Mouse (Mus musculus): ENCODE results near the gene Lipt1.
A peak's percentile ranks its signal among the peaks of the same experiment; 100 is the strongest.

The Lipt1 gene

DNA sequence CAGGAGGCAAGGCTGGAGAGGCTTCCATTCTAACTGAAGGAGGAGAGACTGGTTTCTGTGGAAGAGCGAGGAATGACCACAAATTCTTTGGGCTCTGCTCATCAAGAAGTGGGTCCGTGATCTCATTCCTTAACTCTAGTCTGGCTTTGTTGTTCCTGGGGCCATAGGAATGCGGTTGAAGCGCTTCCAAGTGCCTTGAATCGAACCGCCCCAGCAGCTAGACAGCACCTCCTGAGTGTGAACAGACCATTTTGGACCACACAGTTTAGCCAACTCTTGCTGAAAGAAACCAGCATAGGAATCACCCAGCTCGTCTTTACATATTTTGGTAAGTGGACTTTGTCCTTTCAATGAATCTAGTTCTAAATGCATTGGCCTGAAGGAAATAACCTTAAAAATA lies at the start of gene Lipt1:
Lipt1 (plus strand) TSS at position 35 of the 400 bp plus-strand sequence.
- DNase-seq (ENCODE audit: low spot score in 2 of 2): no peak

DNA sequence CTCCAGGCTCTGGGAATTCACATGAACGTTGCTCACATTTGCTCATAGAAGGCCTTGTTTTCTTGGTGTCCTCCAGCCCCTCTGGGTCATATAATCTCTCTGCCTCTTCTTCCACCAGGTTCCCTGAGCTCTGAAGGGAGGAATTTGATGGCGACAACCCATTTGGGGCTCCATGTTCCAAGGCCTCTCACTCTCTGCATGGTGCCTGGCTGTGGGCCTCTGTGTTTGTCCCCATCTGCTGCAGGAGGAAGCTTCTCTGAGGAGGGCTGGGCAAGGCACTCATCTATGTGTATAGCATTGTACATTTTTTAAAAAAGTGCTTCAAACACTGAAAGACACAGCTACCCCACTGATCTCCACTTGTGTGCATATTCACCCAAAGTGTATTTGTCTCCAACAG lies 39.9 kb upstream of the Lipt1 start:
- DNase-seq (ENCODE audit: low spot score in 2 of 2): no peak

DNA sequence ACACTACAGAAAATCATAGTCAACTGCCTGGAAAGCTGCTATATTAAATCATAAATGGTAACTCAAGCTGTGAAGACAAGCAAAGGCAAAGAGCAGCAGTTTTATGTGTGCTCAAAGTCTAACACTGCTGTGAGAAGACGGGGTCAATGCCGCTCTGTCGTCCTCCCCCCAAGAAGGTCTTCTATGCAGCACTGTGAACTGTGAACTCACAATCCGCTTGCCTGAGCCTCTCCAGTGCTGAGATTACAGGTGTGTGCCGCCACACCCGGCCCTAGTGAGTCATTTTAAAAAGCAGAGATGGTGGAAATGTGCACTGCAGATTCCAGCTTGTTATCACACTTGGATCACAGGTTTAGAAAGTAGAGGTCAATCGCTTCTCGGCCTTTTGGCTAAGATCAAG lies 24.7 kb upstream of the Lipt1 start:
- no peak for DNase-seq (ENCODE audit: low spot score in 2 of 2)

DNA sequence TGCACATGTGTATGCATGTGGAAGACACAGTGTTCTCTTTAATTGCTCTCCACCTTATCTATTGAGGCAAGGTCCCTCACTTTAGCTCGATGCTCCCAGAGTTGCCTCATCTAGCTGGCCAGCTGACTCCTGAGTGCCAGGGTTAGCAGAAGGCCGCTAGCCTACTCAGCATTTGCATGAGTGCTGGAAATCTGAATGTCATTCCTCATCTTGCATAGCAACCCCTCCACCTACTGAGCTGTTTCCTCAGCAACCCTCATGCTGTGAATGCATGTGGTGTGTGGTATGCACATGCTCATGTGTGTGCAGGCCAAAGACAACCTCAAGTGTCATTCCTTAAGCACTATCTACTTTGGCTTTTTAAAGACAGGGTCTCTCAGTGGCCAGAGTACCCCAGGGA lies 20.8 kb upstream of the Lipt1 start:
- DNase-seq (ENCODE audit: low spot score in 2 of 2): no peak

DNA sequence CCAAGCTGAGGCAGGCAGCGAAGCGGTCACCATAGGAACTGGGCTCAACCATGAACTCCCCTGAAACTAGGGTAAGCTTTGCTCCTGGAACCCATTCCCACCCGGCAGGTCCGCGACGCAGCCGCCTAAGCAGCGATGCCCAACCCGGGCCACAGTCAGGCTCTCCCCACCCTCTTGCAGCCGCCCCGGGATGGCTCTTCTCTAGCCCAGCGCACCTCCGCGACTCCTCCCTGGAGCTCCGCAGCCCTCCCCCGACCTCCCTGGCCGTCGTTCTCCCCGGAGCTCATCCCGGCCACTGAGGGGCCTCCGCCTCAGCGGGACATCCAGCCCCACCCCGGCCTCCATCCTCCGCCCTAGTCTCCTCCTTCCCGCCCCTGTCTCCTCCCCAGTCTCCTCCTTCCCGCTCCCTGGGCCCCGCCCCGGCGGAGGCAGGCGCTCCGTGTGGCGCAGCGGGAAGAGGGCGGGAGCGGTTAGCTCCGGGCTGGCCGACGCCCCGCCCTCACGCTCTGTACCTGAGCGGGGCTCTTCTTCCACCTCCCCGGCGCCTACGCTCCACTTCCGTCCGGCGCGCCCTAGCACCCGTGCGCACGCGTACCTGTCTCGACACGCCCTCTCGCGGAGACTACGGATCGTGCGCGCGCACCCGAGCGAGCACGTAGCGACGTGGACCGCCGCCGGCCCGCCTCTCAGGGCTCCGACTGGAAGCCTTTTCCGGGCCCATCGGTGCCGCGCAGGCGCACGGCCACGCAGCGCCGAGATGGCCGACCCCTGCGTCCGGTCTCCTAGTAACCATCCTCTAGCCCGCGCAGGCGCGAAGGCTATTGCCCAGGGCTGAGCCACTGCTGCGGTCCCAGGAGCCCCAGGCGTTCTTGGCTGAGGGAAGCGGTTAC lies 6.8 kb upstream of the Lipt1 start:
- peak; percentile 99 for DNase-seq (ENCODE audit: low spot score in 2 of 2)

DNA sequence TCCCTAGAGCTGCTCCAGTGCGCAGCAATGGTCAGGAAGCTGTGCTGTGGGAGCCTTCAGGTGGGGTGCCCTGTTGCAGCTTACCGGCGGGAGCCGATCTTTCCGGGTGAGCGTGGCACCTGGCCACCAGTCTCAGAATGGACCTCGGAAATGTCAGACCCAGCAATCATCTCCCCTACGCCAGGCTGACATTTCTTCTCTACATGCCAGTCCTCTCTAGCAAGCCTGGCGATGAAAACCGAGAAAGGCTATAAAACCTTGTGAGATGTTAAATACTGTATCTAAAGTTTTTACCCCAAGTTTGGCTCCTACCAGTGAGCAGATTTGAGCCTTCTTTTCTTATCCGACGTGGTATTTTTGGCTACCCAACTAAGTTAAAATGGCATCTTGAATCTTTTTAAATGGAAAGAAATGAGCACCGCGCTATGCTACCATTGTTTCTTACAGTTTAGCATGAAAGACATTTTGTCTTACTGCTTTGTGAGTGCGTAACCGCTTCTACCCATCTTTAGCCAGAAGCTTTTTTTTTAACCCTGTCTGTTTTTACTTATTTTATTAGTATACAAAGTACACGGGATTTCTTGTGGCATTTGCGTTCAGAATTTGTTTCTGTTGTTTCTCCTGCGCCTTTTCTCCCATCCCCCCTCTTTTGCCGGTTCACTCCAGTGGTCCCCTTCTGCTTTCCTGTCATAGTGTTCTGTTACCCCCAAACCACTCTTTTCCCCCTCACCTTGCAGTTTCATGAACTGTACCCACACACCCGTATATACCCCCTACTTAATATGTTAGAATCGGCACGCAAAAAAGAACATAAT lies 5.9 kb upstream of the Lipt1 start:
- no peak for DNase-seq (ENCODE audit: low spot score in 2 of 2)

DNA sequence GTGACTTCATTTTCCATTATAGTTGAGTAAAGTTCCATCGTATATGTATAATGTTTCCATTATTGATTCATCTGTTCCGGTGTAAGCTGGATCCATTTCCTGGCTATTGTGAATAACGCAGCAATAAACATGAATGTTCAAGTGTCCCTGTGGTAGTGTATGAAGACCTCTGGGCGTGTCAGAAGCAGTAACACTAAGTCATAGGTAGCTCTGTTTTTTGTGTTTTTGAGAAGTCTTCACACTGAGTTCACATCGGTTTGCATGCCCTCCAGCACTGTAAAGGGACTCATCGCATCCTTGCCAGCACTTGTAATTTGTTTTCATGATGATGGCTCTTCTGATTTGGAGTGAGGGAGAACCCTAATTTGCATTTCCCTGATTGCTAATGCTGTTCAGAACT lies 5.3 kb upstream of the Lipt1 start, which contains the start of gene Tsga10:
Tsga10 (minus strand) TSS at position 144 of the 400 bp plus-strand sequence.
- no peak for DNase-seq (ENCODE audit: low spot score in 2 of 2)

DNA sequence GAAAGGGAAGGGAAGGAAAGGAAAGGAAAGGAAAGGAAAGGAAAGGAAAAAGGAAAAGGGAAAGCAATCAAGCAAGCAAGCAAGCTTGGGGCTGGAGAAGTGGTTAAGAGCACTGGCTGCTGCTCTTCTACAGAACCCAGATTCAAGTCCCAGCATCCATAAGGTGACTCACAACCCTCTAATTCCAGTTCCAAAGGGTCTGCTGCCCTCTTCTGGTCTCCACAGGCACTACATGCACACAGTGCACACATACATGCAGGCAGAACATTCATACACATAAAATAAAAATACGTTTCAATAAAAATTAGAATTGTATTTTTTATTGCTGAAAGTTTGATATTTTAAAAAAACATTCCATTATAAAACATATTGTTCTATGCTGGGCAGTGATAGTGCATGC lies 4.5 kb upstream of the Lipt1 start:
- DNase-seq (ENCODE audit: low spot score in 2 of 2): no peak

DNA sequence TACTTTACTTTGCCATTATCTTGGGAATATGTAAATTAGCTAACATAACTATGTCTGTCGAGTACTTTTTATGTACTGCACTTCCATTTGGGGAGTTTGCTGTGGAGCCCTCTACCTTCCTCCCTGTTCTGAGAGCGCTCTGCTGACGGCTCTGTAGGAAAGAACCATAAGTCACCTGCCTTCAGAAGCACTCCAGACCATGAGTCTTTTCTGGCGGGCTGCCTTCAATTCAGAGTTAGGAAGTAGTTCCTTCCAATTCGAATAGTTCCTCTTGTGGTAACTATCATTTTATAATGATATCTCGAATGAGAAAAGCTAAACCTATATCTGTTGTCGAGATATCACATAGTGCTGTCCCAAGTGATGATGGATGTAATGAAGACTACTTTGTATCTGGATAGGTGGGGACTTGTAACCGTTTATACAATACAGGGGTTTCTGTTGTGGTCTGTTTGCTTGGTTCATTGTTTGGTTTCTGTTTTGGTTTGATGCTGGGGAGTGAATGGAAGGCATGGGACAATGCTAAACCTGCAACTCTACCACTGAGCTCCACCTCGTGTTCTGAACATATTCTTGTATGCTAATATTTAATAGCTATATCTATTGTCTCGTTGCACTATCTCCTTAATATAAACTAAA lies 3.7 kb upstream of the Lipt1 start:
- DNase-seq (ENCODE audit: low spot score in 2 of 2): no peak

DNA sequence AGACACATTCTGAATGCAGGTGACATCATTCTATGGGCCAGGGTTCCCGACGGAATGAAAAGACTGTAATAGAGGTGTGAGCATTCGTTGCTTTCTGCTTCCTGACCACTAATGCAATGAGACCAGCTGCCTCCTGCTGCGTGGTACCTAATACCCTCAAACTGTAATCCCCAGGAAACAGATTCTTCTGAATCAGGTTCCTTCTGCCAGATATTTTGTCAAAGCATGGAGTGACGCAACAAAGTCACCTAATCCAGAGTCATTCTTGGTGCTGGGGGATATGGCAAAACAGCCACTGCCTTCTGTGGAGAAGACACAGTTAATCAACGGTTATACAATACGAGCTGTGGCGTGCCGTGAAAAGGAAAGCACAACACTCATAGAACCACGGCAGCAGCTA lies 2.9 kb upstream of the Lipt1 start:
- DNase-seq (ENCODE audit: low spot score in 2 of 2): no peak

DNA sequence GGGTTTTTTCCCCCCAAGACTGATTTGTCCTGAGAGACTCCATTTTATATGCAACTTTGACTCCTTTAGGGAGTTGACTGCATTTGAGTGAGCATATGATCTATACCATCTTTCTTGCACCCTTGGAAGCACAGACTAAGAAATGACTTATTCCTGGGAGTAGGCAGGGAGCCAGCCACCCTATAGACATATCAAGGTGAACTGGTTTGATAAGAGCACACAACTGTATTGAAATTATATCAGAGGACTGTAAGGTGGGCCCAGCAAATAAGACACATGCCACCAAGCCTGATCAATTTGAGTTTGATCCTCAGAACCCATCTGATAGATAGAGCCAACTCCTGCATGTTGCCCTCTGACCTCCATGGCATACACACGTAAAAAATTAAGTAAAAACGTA lies 2.2 kb upstream of the Lipt1 start:
- no peak for DNase-seq (ENCODE audit: low spot score in 2 of 2)

DNA sequence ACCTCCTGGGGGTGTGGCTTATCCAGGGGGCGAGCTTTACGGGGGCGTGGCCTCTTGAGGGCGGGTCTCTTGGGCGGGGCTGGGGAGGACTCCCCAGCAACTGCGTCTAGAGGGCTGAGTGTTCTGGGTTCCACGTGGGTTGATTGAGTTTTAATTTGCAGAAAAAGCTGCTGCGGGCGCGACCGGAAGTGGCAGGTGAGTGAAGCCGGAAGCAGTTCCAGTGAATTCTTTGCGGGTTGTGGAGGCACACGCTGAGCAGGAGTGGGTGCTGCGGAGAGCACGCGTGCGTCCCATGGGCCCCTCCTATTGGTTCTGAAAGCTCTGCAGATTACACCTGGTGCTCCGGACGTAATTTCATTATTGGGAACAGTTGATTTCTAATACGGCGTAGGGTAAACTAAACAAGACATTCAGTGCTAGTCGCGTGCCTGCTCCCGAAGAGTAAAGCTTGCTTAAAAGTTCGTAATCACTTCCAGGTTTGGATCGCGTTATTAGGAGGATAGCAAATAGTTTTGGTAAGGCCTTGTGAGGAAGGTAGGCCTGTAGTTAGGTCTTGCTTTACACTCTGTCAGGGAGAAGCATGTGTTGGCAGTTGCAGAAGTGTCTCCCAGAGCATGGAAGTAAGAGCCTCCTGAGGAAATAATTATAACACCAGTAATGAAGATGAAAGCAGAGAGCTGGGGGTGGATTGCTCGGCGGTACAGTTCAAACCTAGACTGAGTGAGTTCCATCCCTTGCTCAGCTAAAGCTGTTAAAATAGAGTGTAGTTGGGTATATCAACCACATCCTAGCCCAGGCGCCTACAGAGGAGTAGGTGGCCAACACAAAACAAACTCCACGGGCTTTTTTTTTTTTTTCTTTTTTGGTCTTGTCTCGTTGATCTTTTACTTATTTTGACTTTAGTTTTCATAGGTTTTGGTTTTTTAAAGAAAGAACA lies 861 bp downstream of the Lipt1 start:
- DNase-seq (ENCODE audit: low spot score in 2 of 2): peak; percentile 74 to 83

DNA sequence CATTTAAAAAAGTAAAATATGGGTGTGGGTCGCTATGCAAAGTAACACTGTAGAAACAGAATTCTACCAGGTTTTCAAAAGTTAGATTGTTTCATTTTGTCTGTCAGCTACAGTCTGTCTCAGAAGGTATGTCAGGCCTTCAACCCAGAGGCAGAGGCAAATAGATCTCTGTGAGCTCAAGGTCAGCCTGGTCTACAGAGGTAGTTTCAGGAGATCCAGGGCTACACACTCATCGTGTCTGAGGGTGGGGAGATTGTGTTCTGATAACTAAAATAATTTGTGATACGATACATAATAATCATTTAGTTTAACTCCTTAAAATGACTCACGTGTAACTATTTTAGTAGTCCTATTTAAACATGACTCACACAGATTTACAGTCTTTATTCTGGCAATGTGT lies 1.6 kb downstream of the Lipt1 start:
- no peak for DNase-seq (ENCODE audit: low spot score in 2 of 2)

DNA sequence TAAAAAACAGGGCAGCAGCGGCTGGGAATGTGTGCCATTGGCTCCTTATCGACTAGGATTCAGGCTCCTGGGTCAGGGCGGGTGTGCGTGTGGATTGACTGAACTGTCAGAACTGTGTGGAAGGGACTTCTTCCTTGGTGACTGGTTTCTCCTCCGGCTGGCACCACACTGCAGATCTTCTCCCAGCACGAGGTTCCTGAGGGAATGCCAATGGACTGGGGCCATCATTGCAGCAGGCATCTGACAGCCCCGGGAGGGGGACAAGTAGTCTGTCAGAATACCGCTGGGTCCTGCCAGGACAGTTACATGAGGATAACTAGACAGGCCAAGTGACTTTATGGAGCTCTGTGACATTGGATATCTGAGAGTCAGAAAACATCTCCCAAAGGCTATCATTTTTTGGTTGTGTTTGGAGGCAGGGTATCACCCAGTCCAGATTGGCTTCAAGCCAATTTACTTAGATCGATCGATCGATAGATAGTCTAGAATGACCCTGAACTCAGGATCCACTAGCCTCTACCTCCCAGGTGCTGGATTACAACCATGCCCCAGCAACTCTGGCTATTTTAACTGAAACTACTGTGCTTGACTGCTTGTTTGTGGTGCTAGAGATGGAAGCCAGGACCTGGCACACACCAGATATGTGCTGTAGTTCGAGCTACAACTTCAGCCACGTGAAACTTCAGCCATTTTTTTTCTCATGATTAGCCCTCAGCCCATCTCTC lies 6.4 kb downstream of the Lipt1 start:
- no peak for DNase-seq (ENCODE audit: low spot score in 2 of 2)

DNA sequence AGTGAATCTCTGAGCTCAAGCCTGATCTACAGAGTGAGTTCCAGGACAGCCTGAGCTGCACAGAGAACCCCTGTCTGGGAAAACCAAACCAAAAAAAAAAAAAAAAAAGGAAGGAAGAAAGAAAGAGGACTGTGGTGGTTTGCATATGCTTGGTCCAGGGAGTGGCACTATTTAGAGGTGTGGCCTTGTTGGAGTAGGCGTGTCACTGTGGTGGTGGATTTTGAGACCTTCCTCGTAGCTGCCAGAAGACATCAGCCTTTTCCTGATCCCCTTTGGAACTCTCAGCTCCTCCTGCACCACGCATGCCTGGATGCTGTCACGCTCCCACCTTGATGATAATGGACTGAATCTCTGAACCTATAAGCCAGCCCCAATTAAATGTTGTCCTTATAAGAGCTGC lies 11.9 kb downstream of the Lipt1 start:
- no peak for DNase-seq (ENCODE audit: low spot score in 2 of 2)

DNA sequence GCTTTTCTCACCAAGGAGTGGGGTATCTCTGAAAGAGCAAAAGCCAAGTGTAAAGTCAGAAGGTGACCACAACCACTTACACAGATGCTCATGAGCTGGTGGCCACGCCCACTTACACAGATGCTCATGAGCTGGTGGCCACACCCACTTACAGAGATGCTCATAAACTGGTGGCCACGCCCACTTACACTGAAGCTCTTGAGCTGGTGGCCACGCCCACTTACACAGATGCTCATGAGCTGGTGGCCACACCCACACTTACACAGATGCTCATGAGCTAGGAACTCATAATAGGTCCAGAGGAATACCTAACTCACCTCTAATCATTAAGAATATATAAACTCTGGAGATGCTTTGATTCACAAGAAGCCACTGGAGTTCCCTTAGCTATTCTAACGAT lies 12.9 kb downstream of the Lipt1 start:
- DNase-seq (ENCODE audit: low spot score in 2 of 2): no peak

DNA sequence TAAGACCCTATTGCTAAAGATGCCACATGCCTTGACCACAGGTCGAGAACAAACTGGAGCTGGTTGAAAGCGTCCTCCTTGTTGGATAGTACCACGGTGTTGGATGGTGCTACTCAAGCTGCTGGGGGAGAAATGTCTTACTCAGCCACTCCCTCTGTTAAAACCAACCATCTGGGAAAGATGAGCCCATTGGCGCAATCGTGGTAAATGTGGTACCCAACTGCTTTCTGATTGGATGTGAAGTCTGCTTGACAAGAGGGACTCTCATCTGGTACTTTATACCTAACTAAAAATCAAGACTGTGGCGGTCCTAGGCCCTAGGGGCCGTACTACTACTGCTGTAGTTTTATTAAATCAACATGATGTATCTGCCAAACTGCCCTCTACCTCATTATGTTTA lies 17.7 kb downstream of the Lipt1 start:
- DNase-seq (ENCODE audit: low spot score in 2 of 2): no peak

DNA sequence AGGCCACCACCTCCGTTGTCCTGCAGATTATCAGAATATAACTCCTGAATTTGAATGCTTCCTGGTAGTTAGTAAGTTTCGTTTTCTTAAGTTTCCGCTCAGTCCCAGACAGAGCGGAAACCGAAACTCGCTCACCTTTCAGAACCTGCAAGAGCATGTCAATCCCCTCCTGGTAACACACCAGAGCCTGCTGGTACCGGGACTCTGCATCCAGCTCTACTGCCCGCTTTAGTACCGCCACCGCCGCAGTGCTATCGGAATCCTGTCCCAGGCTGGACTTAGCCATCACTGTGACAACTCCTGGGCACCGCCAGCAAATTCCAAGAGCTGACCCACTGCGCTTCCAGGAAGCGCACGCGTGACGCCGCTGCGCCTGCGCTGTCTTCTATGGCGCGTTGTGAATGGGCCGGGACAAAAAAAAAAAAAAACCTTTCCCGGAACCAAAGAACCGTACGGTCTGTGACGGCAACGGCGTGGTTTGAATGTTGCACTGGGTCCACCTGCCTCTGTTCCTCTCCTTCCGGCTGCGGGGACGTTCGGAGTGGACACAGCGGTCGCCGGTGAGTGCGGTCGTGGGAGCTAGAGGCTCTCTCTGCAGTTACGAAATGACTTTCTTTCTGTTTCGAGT lies 18.6 kb downstream of the Lipt1 start, which contains the start of the genes Mitd1 and Mrpl30:
Mitd1 (minus strand) TSS at position 387 of the 628 bp plus-strand sequence.
Mrpl30 (plus strand) TSS at position 453 of the 628 bp plus-strand sequence.
- DNase-seq (ENCODE audit: low spot score in 2 of 2): peak; percentile 81 to 88

DNA sequence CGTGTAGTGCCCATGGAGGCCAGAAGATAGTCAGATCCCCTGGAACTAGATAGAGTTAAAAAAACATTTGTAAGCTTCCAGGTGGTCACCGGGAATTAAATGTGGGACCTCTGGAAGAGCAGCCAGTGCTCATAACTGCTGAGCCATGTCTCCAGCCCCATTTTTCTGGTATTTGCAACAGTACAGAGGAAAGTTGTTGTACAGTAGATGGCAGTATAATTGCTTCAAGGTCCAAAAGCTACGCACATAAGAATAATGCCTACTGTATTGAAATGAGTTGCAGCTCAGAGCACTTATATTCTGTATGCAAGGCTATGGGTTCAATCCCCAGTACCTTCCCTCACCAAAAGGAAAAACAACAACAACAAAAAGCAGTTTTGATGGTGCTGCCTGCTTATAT lies 19.9 kb downstream of the Lipt1 start:
- DNase-seq (ENCODE audit: low spot score in 2 of 2): no peak

DNA sequence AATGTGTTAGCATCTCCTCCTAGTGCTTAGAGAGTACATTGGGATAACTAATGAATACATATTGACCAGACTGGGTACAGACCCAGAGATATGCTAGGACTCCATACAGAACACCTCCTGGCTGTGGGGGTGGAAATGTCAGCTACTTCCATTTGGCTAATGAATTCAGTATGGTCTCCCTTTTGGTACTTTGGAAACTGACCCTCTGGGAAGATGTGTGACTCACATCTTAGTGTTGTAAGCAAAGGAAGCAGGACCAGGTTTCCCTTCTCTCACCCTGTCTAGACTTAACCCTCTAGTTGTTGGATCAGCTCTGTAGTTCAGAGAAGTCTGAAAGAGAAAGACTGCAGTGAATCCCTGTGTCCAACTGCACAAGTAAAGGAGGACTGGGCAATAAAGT lies 23.1 kb downstream of the Lipt1 start:
- DNase-seq (ENCODE audit: low spot score in 2 of 2): no peak

All from frontal cortex, postnatal 10 days (tissue).